Mouse (Mus musculus) embryonic facial prominence, embryonic 14.5 days (tissue): ENCODE results near the gene Tspear. TPM values are rescaled to one million over a fixed set of nuclear protein-coding genes. Genes with fewer than 3 reads are reported as not detected.
A peak's percentile ranks its signal among the peaks of the same experiment; 100 is the strongest.

Source experiments
- ATAC-seq: fragments of 200-750 bp; cut with Nextera tagmentation; 2 replicates; pipeline ENCODE4 v1.8.0; 2017; ENCODE audit warnings: low read depth, moderate number of reproducible peaks, moderate TSS enrichment
- DNase-seq: peaks from one replicate; pipeline ENCODE4 v3.0.0-alpha.2; 2015; ENCODE audit warnings: low spot score
- H3K27ac ChIP-seq: fragments of 300-500 bp; sonication (generic); replicated peaks from 2 replicates; pipeline ENCODE4 v1.5.1; 2014; ENCODE audit warnings: low read depth, mild to moderate bottlenecking, low read length, moderate library complexity
- H3K27me3 ChIP-seq: fragments of 300-500 bp; sonication (generic); replicated peaks from 2 replicates; pipeline ENCODE4 v1.6.1; 2014; ENCODE audit warnings: low read length; ENCODE audit not compliant: control insufficient read depth, insufficient read depth
- H3K36me3 ChIP-seq: fragments of 300-500 bp; sonication (generic); 2 replicates; pipeline ENCODE4 v1.6.1; 2014; ENCODE audit warnings: low read length, mixed read lengths; ENCODE audit not compliant: control insufficient read depth, insufficient read depth
- H3K4me1 ChIP-seq: fragments of 300-500 bp; sonication (generic); 2 replicates; pipeline ENCODE4 v1.6.1; 2014; ENCODE audit warnings: antibody characterized with exemption, low read length; ENCODE audit not compliant: control insufficient read depth, insufficient read depth
- H3K4me2 ChIP-seq: fragments of 300-500 bp; sonication (generic); 2 replicates; pipeline ENCODE4 v1.6.1; 2014; ENCODE audit warnings: low read depth, mild to moderate bottlenecking, low read length, moderate library complexity, mixed read lengths
- H3K4me3 ChIP-seq: fragments of 300-500 bp; sonication (generic); 2 replicates; pipeline ENCODE4 v1.5.1; 2014; ENCODE audit warnings: low read depth, mild to moderate bottlenecking, low read length
- H3K9ac ChIP-seq: fragments of 300-500 bp; sonication (generic); 2 replicates; pipeline ENCODE4 v1.6.1; 2014; ENCODE audit warnings: low read depth, mild to moderate bottlenecking, low read length, moderate library complexity, mixed read lengths
- H3K9me3 ChIP-seq: fragments of 300-500 bp; sonication (generic); 2 replicates; pipeline ENCODE4 v1.6.1; 2016; ENCODE audit warnings: low read length; ENCODE audit not compliant: control insufficient read depth
- WGBS: fragments of 180-500 bp; shearing (Covaris S2); extraction: QIAGEN DNeasy Blood & Tissue Kit; methylation state at CpG from one replicate; pipeline ENCODE4 v1.1.7; 2014; 5-methylcytosine and 5-hydroxymethylcytosine counted together
- polyA plus RNA-seq: library from polyadenylated mRNA; unstranded; fragments of >200 nt; fragmentation: Nextera tagmentation; extraction: Ambion mirVana; gene quantifications from 2 replicates; pipeline ENCODE4 v1.2.1, GENCODE M21; 2014

Gene Tspear
- polyA plus RNA-seq, 1 experiment from 2014 or later: 1.3 TPM

- no peak overlapping the region for H3K27ac ChIP-seq
- H3K4me1 ChIP-seq: no peaks in the 10 kb centered on the region
- H3K9me3 ChIP-seq: no peaks in the 10 kb centered on the region
- DNase-seq: no peak
- 48% methylated on average over 43 of the region's 43 CpGs for WGBS
- H3K36me3 ChIP-seq: no peaks in the 10 kb centered on the region
- no peak overlapping the region for H3K9ac ChIP-seq
- H3K27me3 ChIP-seq: 0 out of 2 replicates have a peak, but pooled peaks cover 4% of the 10 kb centered on the region
- ATAC-seq: no peak
- H3K4me2 ChIP-seq: no peak overlapping the region
- H3K4me3 ChIP-seq: no peak overlapping the region
Measured at GRCm38 (mm10) chr10:77663949-77664665, 22.3 kb upstream of the Tspear start.

- Histone ChIP-seq H3K9ac (no peak overlapping the region), H3K4me2 (no peak overlapping the region), H3K4me3 (no peak overlapping the region), H3K9me3 (no peaks in the 10 kb centered on the region), H3K4me1 (no peaks in the 10 kb centered on the region), H3K27ac (no peak overlapping the region), H3K36me3 (no peaks in the 10 kb centered on the region), H3K27me3 (0 out of 2 replicates have a peak, but pooled peaks cover 4% of the 10 kb centered on the region)
- ATAC-seq: no peak; the same call in 1 of the 2 replicates
- WGBS: 62% methylated on average over 8 of the region's 8 CpGs
- DNase-seq: no peak
Measured at GRCm38 (mm10) chr10:77666342-77666741, 20.0 kb upstream of the Tspear start.

GRCm38 (mm10) chr10:77667402-77667801 is 19.0 kb upstream of the Tspear start:
- H3K27me3 ChIP-seq: 0 out of 2 replicates have a peak, but pooled peaks cover 4% of the 10 kb centered on the region
- no peak overlapping the region for H3K4me2 ChIP-seq
- H3K36me3 ChIP-seq: no peaks in the 10 kb centered on the region
- H3K9ac ChIP-seq: no peak overlapping the region
- no peak overlapping the region for H3K27ac ChIP-seq
- WGBS: 73% methylated on average over 4 of the region's 4 CpGs
- H3K4me1 ChIP-seq: no peaks in the 10 kb centered on the region
- DNase-seq: no peak
- no peak overlapping the region for H3K4me3 ChIP-seq
- H3K9me3 ChIP-seq: no peaks in the 10 kb centered on the region
- ATAC-seq: no peak

- ATAC-seq: no peak
- H3K27me3 ChIP-seq: peaks cover 4% of the 10 kb centered on the region; the same call in 1 of the 2 replicates
- H3K36me3 ChIP-seq: no peaks in the 10 kb centered on the region
- no peak overlapping the region for H3K4me2 ChIP-seq
- no peaks in the 10 kb centered on the region for H3K4me1 ChIP-seq
- WGBS: 60% methylated on average over 4 of the region's 4 CpGs
- no peaks in the 10 kb centered on the region for H3K9me3 ChIP-seq
- no peak overlapping the region for H3K9ac ChIP-seq
- DNase-seq: no peak
- H3K4me3 ChIP-seq: no peak overlapping the region
- H3K27ac ChIP-seq: no peak overlapping the region
Measured at GRCm38 (mm10) chr10:77670710-77671109, 15.7 kb upstream of the Tspear start.

- no peaks in the 10 kb centered on the region for H3K36me3 ChIP-seq
- H3K27ac ChIP-seq: no peak overlapping the region
- no peak for DNase-seq
Measured at GRCm38 (mm10) chr10:77671519-77671918, 14.8 kb upstream of the Tspear start.

DNA sequence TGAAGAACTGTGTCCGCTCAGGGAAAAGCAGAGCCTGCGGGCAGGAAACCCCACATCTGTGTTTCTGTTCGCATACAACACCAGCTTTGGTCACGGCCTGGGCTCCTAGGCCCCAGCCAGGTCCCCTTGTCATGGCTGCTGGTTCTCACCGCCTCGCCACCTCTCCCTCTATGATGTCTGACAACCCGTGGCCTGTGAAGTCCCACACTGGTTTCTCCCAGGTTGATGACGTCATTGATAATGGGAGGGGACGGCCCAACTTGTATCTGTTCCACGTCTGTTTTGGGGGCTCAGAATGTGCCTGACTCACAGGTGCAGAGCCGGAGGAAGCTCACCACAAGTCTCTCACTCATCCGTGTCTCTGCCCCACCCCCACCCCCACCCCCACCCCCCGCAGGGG is 12.6 kb upstream of the Tspear start:
- WGBS: 45% methylated on average over 13 of the region's 13 CpGs
- no peak for ATAC-seq
- H3K9me3 ChIP-seq: no peaks in the 10 kb centered on the region
- no peak overlapping the region for H3K27ac ChIP-seq
- DNase-seq: no peak
- no peak overlapping the region for H3K4me2 ChIP-seq
- peaks cover 21% of the 10 kb centered on the region for H3K27me3 ChIP-seq
- no peak overlapping the region for H3K9ac ChIP-seq
- no peaks in the 10 kb centered on the region for H3K36me3 ChIP-seq
- no peak overlapping the region for H3K4me3 ChIP-seq
- peaks cover 11% of the 10 kb centered on the region for H3K4me1 ChIP-seq

More at GRCm38 (mm10) chr10:77671519-77671918, 14.8 kb upstream of the Tspear start:
- H3K4me1 ChIP-seq: no peaks in the 10 kb centered on the region
- WGBS: 76% methylated on average over 4 of the region's 4 CpGs
- no peak overlapping the region for H3K9ac ChIP-seq
- H3K9me3 ChIP-seq: no peaks in the 10 kb centered on the region
- peaks cover 4% of the 10 kb centered on the region; the same call in 1 of the 2 replicates for H3K27me3 ChIP-seq
- H3K4me2 ChIP-seq: no peak overlapping the region
- no peak for ATAC-seq
- H3K4me3 ChIP-seq: no peak overlapping the region

DNA sequence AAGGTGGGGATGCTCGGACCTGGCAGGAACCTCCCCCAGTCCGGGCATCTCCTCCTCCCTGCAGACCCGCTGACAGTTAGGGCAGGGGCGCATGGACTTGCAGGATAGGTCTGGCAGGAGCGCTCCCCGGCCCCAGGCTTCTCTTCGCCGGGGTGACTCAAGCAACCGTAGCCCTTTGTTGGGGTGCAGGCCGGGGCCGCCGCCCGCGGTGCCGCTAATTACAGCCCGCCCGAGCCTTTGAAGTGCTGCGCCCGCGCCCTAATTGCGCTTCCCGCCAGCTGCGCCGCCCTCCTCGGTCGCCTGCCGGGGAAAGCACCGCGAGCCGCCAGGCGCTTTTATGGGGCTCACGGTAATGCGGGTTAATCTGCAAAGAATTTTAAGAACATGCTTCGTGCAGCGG is 8.8 kb upstream of the Tspear start:
- peaks cover 25% of the 10 kb centered on the region for H3K27me3 ChIP-seq
- peak overlapping the region; percentile 32; the same call in 1 of the 2 replicates for H3K9ac ChIP-seq
- peak overlapping the region; percentile 36 for H3K4me3 ChIP-seq
- peak; percentile 51 for DNase-seq
- no peaks in the 10 kb centered on the region for H3K36me3 ChIP-seq
- H3K9me3 ChIP-seq: no peaks in the 10 kb centered on the region
- no peak overlapping the region for H3K27ac ChIP-seq
- peak; percentile 53; the same call in 1 of the 2 replicates for ATAC-seq
- peak overlapping the region; percentile 67 for H3K4me2 ChIP-seq
- 0% methylated on average over 22 of the region's 35 CpGs for WGBS
- peaks cover 11% of the 10 kb centered on the region for H3K4me1 ChIP-seq

DNA sequence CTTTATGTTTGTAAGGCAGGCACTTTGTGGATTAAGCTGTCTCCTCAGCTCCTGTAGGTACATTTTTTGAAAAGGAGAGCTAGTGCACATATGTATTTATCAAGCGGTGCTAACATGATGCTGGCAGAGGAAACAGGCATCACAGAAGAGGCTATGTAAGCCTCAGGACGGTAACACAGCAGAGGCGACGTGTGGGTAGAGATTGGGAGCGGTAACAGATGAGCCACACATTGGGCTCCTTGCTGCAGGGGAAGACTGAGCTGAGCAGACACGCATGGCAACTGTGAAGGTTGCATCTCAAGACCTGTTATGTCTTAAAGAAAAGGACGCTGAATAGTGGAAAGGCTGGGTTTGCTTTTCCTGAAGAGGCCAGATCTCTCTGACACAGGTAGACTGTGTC is 3.4 kb upstream of the Tspear start:
- WGBS: 67% methylated on average over 7 of the region's 7 CpGs
- H3K27me3 ChIP-seq: peaks cover 41% of the 10 kb centered on the region
- no peak for ATAC-seq

GRCm38 (mm10) chr10:77684181-77684580 is 2.2 kb upstream of the Tspear start:
- no peaks in the 10 kb centered on the region for H3K4me1 ChIP-seq
- H3K4me2 ChIP-seq: no peak overlapping the region
- H3K9me3 ChIP-seq: no peaks in the 10 kb centered on the region
- DNase-seq (peak; percentile 37), ATAC-seq (no peak)
- H3K4me3 ChIP-seq: no peak overlapping the region
- H3K9ac ChIP-seq: no peak overlapping the region
- no peaks in the 10 kb centered on the region for H3K36me3 ChIP-seq
- H3K27me3 ChIP-seq: peaks cover 31% of the 10 kb centered on the region
- no peak overlapping the region for H3K27ac ChIP-seq
- 15% methylated on average over 8 of the region's 8 CpGs for WGBS

More for the DNA sequence above, 3.4 kb upstream of the Tspear start:
- Histone ChIP-seq H3K4me1 (peaks cover 4% of the 10 kb centered on the region; the same call in 1 of the 2 replicates), H3K27ac (no peak overlapping the region), H3K9ac (no peak overlapping the region), H3K4me3 (no peak overlapping the region), H3K4me2 (no peak overlapping the region), H3K36me3 (no peaks in the 10 kb centered on the region), H3K9me3 (no peaks in the 10 kb centered on the region)
- no peak for DNase-seq
